Mouse (Mus musculus) stomach, embryonic 15.5 days (tissue): ENCODE measurements around the gene Maff. TPM values are rescaled to one million over a fixed set of nuclear protein-coding genes. Genes with fewer than 3 reads are reported as not detected.

ENCODE experiments used
- ATAC-seq: fragments of 200-750 bp; cut with Nextera tagmentation; 2 replicates; pipeline ENCODE4 v1.8.0; 2017; ENCODE audit warnings: low read depth, moderate number of reproducible peaks, moderate TSS enrichment; ENCODE audit not compliant: insufficient read depth, low FRiP score
- H3K27ac ChIP-seq: fragments of 300-500 bp; sonication (generic); 2 replicates; pipeline ENCODE4 v1.5.1; 2015; ENCODE audit warnings: mild to moderate bottlenecking, inconsistent platforms
- H3K27me3 ChIP-seq: fragments of 300-500 bp; sonication (generic); replicated peaks from 2 replicates; pipeline ENCODE4 v1.6.1; 2015; ENCODE audit warnings: inconsistent platforms
- H3K36me3 ChIP-seq: fragments of 300-500 bp; sonication (generic); 2 replicates; pipeline ENCODE4 v1.6.1; 2015; ENCODE audit warnings: inconsistent platforms
- H3K4me1 ChIP-seq: fragments of 300-500 bp; sonication (generic); 2 replicates; pipeline ENCODE4 v1.6.1; 2015; ENCODE audit warnings: inconsistent platforms
- H3K4me2 ChIP-seq: fragments of 300-500 bp; sonication (generic); 2 replicates; pipeline ENCODE4 v1.6.1; 2015; ENCODE audit warnings: mild to moderate bottlenecking, inconsistent platforms
- H3K4me3 ChIP-seq: fragments of 300-500 bp; sonication (generic); replicated peaks from 2 replicates; pipeline ENCODE4 v1.5.1; 2015; ENCODE audit warnings: inconsistent platforms
- H3K9ac ChIP-seq: fragments of 300-500 bp; sonication (generic); 2 replicates; pipeline ENCODE4 v1.6.1; 2015; ENCODE audit warnings: inconsistent platforms
- H3K9me3 ChIP-seq: fragments of 300-500 bp; sonication (generic); 2 replicates; pipeline ENCODE4 v1.6.1; 2016; ENCODE audit warnings: inconsistent platforms
- WGBS: fragments of 180-500 bp; shearing (Covaris S2); methylation state at CpG from one replicate; pipeline ENCODE4 v1.1.7; 2015; 5-methylcytosine and 5-hydroxymethylcytosine counted together
- polyA plus RNA-seq: library from polyadenylated mRNA; unstranded; fragments of >200 nt; fragmentation: Nextera tagmentation; extraction: Ambion mirVana; gene quantifications from 2 replicates; pipeline ENCODE4 v1.2.1, GENCODE M21; 2015

Maff gene
- polyA plus RNA-seq, 1 experiment from 2014 or later = 6.6 TPM

- no peak overlapping the region for H3K4me3 ChIP-seq
- ATAC-seq = no peak
- H3K36me3 ChIP-seq = no peaks in the 10 kb centered on the region
- peaks cover 45% of the 10 kb centered on the region for H3K4me1 ChIP-seq
- H3K9ac ChIP-seq = no peak overlapping the region
- 79% methylated on average over 4 of the region's 4 CpGs for WGBS
- H3K27me3 ChIP-seq = no peaks in the 10 kb centered on the region
- H3K4me2 ChIP-seq = no peak overlapping the region
- no peaks in the 10 kb centered on the region for H3K9me3 ChIP-seq
- no peak overlapping the region for H3K27ac ChIP-seq
Observed at GRCm38 (mm10) chr15:79354619-79355018, 8.2 kb downstream of the Maff start.

- H3K4me2 ChIP-seq = peak overlapping the region; percentile 92
- no peaks in the 10 kb centered on the region for H3K9me3 ChIP-seq
- whole genome bisulfite sequencing = 69% methylated on average over 8 of the region's 8 CpGs
- 0 out of 2 replicates have a peak overlapping the region, but pooled peaks have one; percentile 83 for H3K27ac ChIP-seq
- H3K36me3 ChIP-seq = 0 out of 2 replicates have a peak, but pooled peaks cover 4% of the 10 kb centered on the region
- no peak for ATAC-seq
- H3K9ac ChIP-seq = no peak overlapping the region
- H3K4me3 ChIP-seq = peak overlapping the region; percentile 48
- peaks cover 50% of the 10 kb centered on the region for H3K4me1 ChIP-seq
- no peaks in the 10 kb centered on the region for H3K27me3 ChIP-seq
Observed at GRCm38 (mm10) chr15:79356481-79356880, 10.1 kb downstream of the Maff start.

GRCm38 (mm10) chr15:79357036-79357911, 10.9 kb downstream of the Maff start:
- H3K9me3 ChIP-seq = no peaks in the 10 kb centered on the region
- peak overlapping the region; percentile 83 for H3K27ac ChIP-seq
- peak overlapping the region; percentile 42; the same call in 1 of the 2 replicates for H3K9ac ChIP-seq
- peak overlapping the region; percentile 92 for H3K4me2 ChIP-seq
- ATAC-seq = peak; percentile 85
- H3K36me3 ChIP-seq = peaks cover 11% of the 10 kb centered on the region
- WGBS = under 1% methylated on average over 76 of the region's 77 CpGs
- no peaks in the 10 kb centered on the region for H3K27me3 ChIP-seq
- peaks cover 46% of the 10 kb centered on the region for H3K4me1 ChIP-seq
- H3K4me3 ChIP-seq = peak overlapping the region; percentile 48

- peak; percentile 2; the same call in 1 of the 2 replicates for ATAC-seq
- Histone ChIP-seq H3K4me1 (peaks cover 38% of the 10 kb centered on the region), H3K36me3 (peaks cover 18% of the 10 kb centered on the region), H3K9ac (no peak overlapping the region), H3K4me3 (peak overlapping the region; percentile 48; the same call in 1 of the 2 replicates), H3K27ac (peak overlapping the region; percentile 83), H3K9me3 (no peaks in the 10 kb centered on the region), H3K4me2 (peak overlapping the region; percentile 92), H3K27me3 (no peaks in the 10 kb centered on the region)
- 34% methylated on average over 12 of the region's 12 CpGs for WGBS
Observed at GRCm38 (mm10) chr15:79357974-79358690, 11.7 kb downstream of the Maff start.

DNA sequence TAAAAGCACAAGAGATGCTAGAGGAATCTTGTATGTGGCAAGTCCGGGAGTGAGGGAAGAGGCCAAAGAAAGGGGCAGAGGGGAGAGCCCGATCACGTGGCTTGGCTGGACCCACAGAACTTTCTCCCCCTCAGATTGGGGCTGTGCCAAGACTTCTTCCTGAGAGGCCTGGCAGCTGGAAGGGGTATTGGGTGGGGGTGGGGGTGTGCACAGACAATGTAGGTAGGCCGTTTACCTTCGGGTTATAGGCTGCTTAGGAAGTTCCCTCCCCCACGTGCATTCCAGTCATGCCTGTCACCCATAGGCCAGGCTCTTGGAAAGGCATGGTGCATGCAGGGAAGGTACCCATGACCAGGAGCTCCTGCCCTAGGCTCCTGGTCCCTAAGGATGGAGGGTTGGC, 13.5 kb downstream of the Maff start:
- Histone ChIP-seq H3K9me3 (no peaks in the 10 kb centered on the region), H3K9ac (no peak overlapping the region), H3K4me1 (peaks cover 38% of the 10 kb centered on the region), H3K4me3 (no peak overlapping the region), H3K27ac (peak overlapping the region; percentile 59), H3K4me2 (no peak overlapping the region), H3K27me3 (no peaks in the 10 kb centered on the region), H3K36me3 (peaks cover 30% of the 10 kb centered on the region)
- ATAC-seq = no peak; the same call in 1 of the 2 replicates
- 12% methylated on average over 6 of the region's 6 CpGs for WGBS

DNA sequence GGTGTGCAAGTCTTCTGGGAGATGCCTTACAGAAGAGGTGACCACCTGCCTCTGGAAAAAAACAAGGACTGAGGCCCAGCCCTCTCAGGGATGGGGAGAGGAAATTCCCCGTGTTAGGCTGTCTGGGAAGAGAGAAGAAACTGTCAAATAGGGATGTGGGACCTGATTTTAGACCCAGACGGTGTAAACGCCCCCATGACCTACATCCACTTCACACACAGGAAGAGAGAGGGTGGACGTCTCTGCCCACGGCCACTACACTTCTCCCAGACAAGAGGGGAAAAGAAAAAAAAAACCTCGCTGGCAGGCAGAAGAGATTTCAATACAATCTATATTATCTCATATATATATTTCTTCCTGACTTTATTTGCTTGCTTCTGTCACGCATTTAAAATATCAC, 13.9 kb downstream of the Maff start:
- no peak overlapping the region for H3K4me2 ChIP-seq
- no peak for ATAC-seq
- no peaks in the 10 kb centered on the region for H3K9me3 ChIP-seq
- H3K36me3 ChIP-seq = peaks cover 32% of the 10 kb centered on the region
- H3K27me3 ChIP-seq = no peaks in the 10 kb centered on the region
- peaks cover 38% of the 10 kb centered on the region for H3K4me1 ChIP-seq
- WGBS = 37% methylated on average over 7 of the region's 7 CpGs
- peak overlapping the region; percentile 59; the same call in 1 of the 2 replicates for H3K27ac ChIP-seq
- no peak overlapping the region for H3K9ac ChIP-seq
- H3K4me3 ChIP-seq = no peak overlapping the region

- Histone ChIP-seq H3K27me3 (no peaks in the 10 kb centered on the region), H3K9ac (no peak overlapping the region), H3K4me3 (no peak overlapping the region), H3K36me3 (peaks cover 38% of the 10 kb centered on the region), H3K4me1 (peaks cover 38% of the 10 kb centered on the region), H3K27ac (0 out of 2 replicates have a peak overlapping the region, but pooled peaks have one; percentile 0), H3K4me2 (no peak overlapping the region), H3K9me3 (no peaks in the 10 kb centered on the region)
- WGBS = 40% methylated on average over 4 of the region's 4 CpGs
- no peak for ATAC-seq
Observed at GRCm38 (mm10) chr15:79361023-79361422, 14.6 kb downstream of the Maff start.

DNA sequence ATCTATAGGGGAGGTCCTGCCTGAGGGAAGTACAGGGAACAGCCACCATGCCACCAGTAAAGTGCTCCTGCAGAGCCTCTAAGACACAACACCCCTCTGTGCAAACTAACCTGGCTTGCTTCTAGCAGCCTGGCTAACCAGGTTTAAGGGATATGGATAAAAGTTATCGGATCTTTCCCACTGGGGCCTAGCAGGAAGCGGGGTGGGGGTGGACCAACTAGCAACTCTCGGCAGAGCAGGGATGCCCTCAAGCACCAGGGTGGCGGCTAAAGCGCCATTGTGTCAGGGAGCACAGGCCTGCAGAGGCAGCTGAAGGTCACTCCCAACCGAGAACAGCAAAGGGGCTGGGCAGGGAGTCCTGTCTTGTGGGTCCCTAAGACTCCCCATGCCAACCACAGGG, 17.7 kb downstream of the Maff start:
- no peak overlapping the region for H3K4me3 ChIP-seq
- H3K9ac ChIP-seq = no peak overlapping the region
- H3K9me3 ChIP-seq = no peaks in the 10 kb centered on the region
- H3K4me1 ChIP-seq = peaks cover 41% of the 10 kb centered on the region
- no peak for ATAC-seq
- H3K27ac ChIP-seq = no peak overlapping the region
- H3K27me3 ChIP-seq = no peaks in the 10 kb centered on the region
- H3K4me2 ChIP-seq = no peak overlapping the region
- 65% methylated on average over 6 of the region's 6 CpGs for WGBS
- H3K36me3 ChIP-seq = peaks cover 42% of the 10 kb centered on the region

GRCm38 (mm10) chr15:79365068-79365467, 18.6 kb downstream of the Maff start:
- no peaks in the 10 kb centered on the region for H3K27me3 ChIP-seq
- no peaks in the 10 kb centered on the region for H3K9me3 ChIP-seq
- H3K9ac ChIP-seq = no peak overlapping the region
- WGBS = 96% methylated on average over 12 of the region's 12 CpGs
- ATAC-seq = no peak
- H3K36me3 ChIP-seq = peaks cover 42% of the 10 kb centered on the region
- H3K4me2 ChIP-seq = no peak overlapping the region
- no peak overlapping the region for H3K27ac ChIP-seq
- H3K4me3 ChIP-seq = no peak overlapping the region
- H3K4me1 ChIP-seq = peaks cover 43% of the 10 kb centered on the region

- no peak overlapping the region for H3K27ac ChIP-seq
- H3K36me3 ChIP-seq = peaks cover 39% of the 10 kb centered on the region
- H3K9me3 ChIP-seq = no peaks in the 10 kb centered on the region
- H3K4me1 ChIP-seq = peaks cover 38% of the 10 kb centered on the region
- H3K9ac ChIP-seq = no peak overlapping the region
- ATAC-seq = no peak
- H3K27me3 ChIP-seq = no peaks in the 10 kb centered on the region
- no peak overlapping the region for H3K4me3 ChIP-seq
- 95% methylated on average over 5 of the region's 5 CpGs for WGBS
- no peak overlapping the region for H3K4me2 ChIP-seq
Observed at GRCm38 (mm10) chr15:79366402-79366801, 20.0 kb downstream of the Maff start.

DNA sequence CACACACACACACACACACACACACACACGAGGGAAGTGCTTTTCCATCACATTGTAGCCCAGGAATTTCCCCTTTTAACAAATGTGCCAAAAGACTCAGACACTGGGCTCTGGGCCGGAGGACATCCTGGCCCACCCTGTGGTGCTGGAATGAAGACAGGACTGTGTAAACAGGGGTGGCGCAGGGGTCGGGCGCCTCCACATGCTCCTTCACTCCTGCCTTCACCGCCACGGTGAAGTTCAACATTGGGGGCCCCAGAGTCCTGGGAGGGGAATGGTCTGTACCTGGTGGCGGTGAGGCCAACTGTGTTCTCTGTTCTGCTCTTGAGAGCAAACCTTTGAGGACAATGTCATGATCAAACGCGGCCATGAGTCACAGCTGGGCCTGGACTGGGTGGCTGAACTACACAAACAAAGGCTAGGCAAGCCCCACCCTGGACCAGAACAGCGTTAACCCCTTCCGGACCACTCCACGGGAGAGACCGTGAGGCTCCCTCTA, 21.9 kb downstream of the Maff start:
- H3K27ac ChIP-seq = peak overlapping the region; percentile 93
- no peak overlapping the region for H3K4me3 ChIP-seq
- H3K9me3 ChIP-seq = no peaks in the 10 kb centered on the region
- 19% methylated on average over 14 of the region's 14 CpGs for WGBS
- ATAC-seq = peak; percentile 87
- peaks cover 25% of the 10 kb centered on the region for H3K36me3 ChIP-seq
- H3K27me3 ChIP-seq = no peaks in the 10 kb centered on the region
- H3K4me2 ChIP-seq = peak overlapping the region; percentile 35
- peaks cover 36% of the 10 kb centered on the region for H3K4me1 ChIP-seq
- no peak overlapping the region for H3K9ac ChIP-seq
